Mouse (Mus musculus) limb, embryonic 11.5 days (tissue): ENCODE measurements around the gene Epn3. TPM values are rescaled to one million over a fixed set of nuclear protein-coding genes. Genes with fewer than 3 reads are reported as not detected.

Source experiments
- ATAC-seq: fragments of 200-750 bp; cut with Nextera tagmentation; 2 replicates; pipeline ENCODE4 v1.8.0; 2017; ENCODE audit warnings: low read depth; ENCODE audit not compliant: insufficient number of reproducible peaks, low FRiP score, low TSS enrichment
- DNase-seq: peaks from one replicate; pipeline ENCODE4 v3.0.0-alpha.2; 2015; ENCODE audit warnings: low spot score
- H3K27ac ChIP-seq: fragments of 300-500 bp; sonication (generic); replicated peaks from 2 replicates; pipeline ENCODE4 v1.5.1; 2014; ENCODE audit warnings: low read depth, mild to moderate bottlenecking, low read length
- H3K27me3 ChIP-seq: fragments of 300-500 bp; sonication (generic); 2 replicates; pipeline ENCODE4 v1.6.1; 2014; ENCODE audit warnings: mild to moderate bottlenecking, low read length, mixed read lengths; ENCODE audit not compliant: control insufficient read depth, insufficient read depth
- H3K36me3 ChIP-seq: fragments of 300-500 bp; sonication (generic); 2 replicates; pipeline ENCODE4 v1.6.1; 2014; ENCODE audit warnings: mild to moderate bottlenecking, low read length, moderate library complexity, mixed read lengths; ENCODE audit not compliant: control insufficient read depth, insufficient read depth
- H3K4me1 ChIP-seq: fragments of 300-500 bp; sonication (generic); 2 replicates; pipeline ENCODE4 v1.6.1; 2014; ENCODE audit warnings: low read length, mixed read lengths; ENCODE audit not compliant: control insufficient read depth, insufficient read depth
- H3K4me2 ChIP-seq: fragments of 300-500 bp; sonication (generic); 2 replicates; pipeline ENCODE4 v1.6.1; 2014; ENCODE audit warnings: low read depth, mild to moderate bottlenecking, moderate library complexity; ENCODE audit not compliant: severe bottlenecking
- H3K4me3 ChIP-seq: fragments of 300-500 bp; sonication (generic); 2 replicates; pipeline ENCODE4 v1.5.1; 2014; ENCODE audit warnings: low read depth, low read length
- H3K9ac ChIP-seq: fragments of 300-500 bp; sonication (generic); 2 replicates; pipeline ENCODE4 v1.6.1; 2014; ENCODE audit warnings: mild to moderate bottlenecking, low read length
- H3K9me3 ChIP-seq: fragments of 300-500 bp; sonication (generic); 2 replicates; pipeline ENCODE4 v1.6.1; 2016; ENCODE audit warnings: low read length; ENCODE audit not compliant: control insufficient read depth
- WGBS: fragments of 180-500 bp; shearing (Covaris S2); extraction: QIAGEN DNeasy Blood & Tissue Kit; methylation state at CpG from one replicate; pipeline ENCODE4 v1.1.7; 2014; 5-methylcytosine and 5-hydroxymethylcytosine counted together
- polyA plus RNA-seq: library from polyadenylated mRNA; unstranded; fragments of >200 nt; fragmentation: Nextera tagmentation; extraction: Ambion mirVana; gene quantifications from 2 replicates; pipeline ENCODE4 v1.2.1, GENCODE M21; 2014

The Epn3 gene
- polyA plus RNA-seq = 2.8 and 3.1 TPM in 2 replicates

GRCm38 (mm10) chr11:94499661-94500152 lies at the start of gene Epn3:
Gene Epn3, minus strand, starts transcription at chr11:94499974.
- peak within 1 kb of the TSS; percentile 71 for H3K4me2 ChIP-seq
- H3K4me1 ChIP-seq = peaks cover 28% of the 10 kb centered on the region
- no peaks in the 10 kb centered on the region for H3K27me3 ChIP-seq
- 0% methylated on average over 26 of the region's 26 CpGs for WGBS
- no peak within 1 kb of the TSS for H3K27ac ChIP-seq
- peak; percentile 77 for DNase-seq
- no peaks in the 10 kb centered on the region for H3K9me3 ChIP-seq
- peak within 1 kb of the TSS; percentile 31 for H3K4me3 ChIP-seq
- ATAC-seq = peak; percentile 46; the same call in 1 of the 2 replicates
- H3K9ac ChIP-seq = peak within 1 kb of the TSS; percentile 56
- H3K36me3 ChIP-seq = no peaks in the 10 kb centered on the region

GRCm38 (mm10) chr11:94548888-94549690 lies 49.3 kb upstream of the Epn3 start, which contains the start of gene Rsad1:
Gene Rsad1, minus strand, starts transcription at chr11:94549255.
- ATAC-seq (peak; percentile 67), DNase-seq (peak; percentile 97)
- Histone ChIP-seq H3K4me2 (peak within 1 kb of the TSS; percentile 87), H3K9me3 (no peaks in the 10 kb centered on the region), H3K4me3 (peak within 1 kb of the TSS; percentile 40), H3K27ac (no peak within 1 kb of the TSS; the same call in 1 of the 2 replicates), H3K36me3 (no peaks in the 10 kb centered on the region), H3K27me3 (no peaks in the 10 kb centered on the region), H3K4me1 (peaks cover 4% of the 10 kb centered on the region), H3K9ac (peak within 1 kb of the TSS; percentile 53)
- WGBS = 5% methylated on average over 48 of the region's 49 CpGs

GRCm38 (mm10) chr11:94548041-94548784 lies 48.4 kb upstream of the Epn3 start:
- 16% methylated on average over 24 of the region's 24 CpGs for WGBS
- Histone ChIP-seq H3K27ac (no peak overlapping the region), H3K9ac (peak overlapping the region; percentile 53; the same call in 1 of the 2 replicates), H3K27me3 (no peaks in the 10 kb centered on the region), H3K36me3 (no peaks in the 10 kb centered on the region), H3K4me3 (peak overlapping the region; percentile 40), H3K9me3 (no peaks in the 10 kb centered on the region), H3K4me1 (peaks cover 4% of the 10 kb centered on the region), H3K4me2 (peak overlapping the region; percentile 87)
- DNase-seq = peak; percentile 54
- ATAC-seq = no peak

- no peak for DNase-seq
- H3K9ac ChIP-seq = no peak overlapping the region
- H3K27me3 ChIP-seq = no peaks in the 10 kb centered on the region
- no peaks in the 10 kb centered on the region for H3K9me3 ChIP-seq
- 90% methylated on average over 6 of the region's 6 CpGs for WGBS
- no peak overlapping the region for H3K27ac ChIP-seq
- no peak overlapping the region for H3K4me3 ChIP-seq
- H3K4me2 ChIP-seq = no peak overlapping the region
- no peak for ATAC-seq
- peaks cover 4% of the 10 kb centered on the region for H3K4me1 ChIP-seq
- H3K36me3 ChIP-seq = 0 out of 2 replicates have a peak, but pooled peaks cover under 1% of the 10 kb centered on the region
These were observed 47.5 kb upstream of the Epn3 start for GRCm38 (mm10) chr11:94547271-94547670.

GRCm38 (mm10) chr11:94546381-94546780 lies 46.6 kb upstream of the Epn3 start:
- H3K9me3 ChIP-seq = no peaks in the 10 kb centered on the region
- no peak overlapping the region for H3K9ac ChIP-seq
- DNase-seq (no peak), ATAC-seq (no peak)
- H3K27ac ChIP-seq = no peak overlapping the region
- peaks cover 4% of the 10 kb centered on the region for H3K4me1 ChIP-seq
- H3K27me3 ChIP-seq = no peaks in the 10 kb centered on the region
- 0 out of 2 replicates have a peak, but pooled peaks cover 2% of the 10 kb centered on the region for H3K36me3 ChIP-seq
- WGBS = 93% methylated on average over 5 of the region's 5 CpGs
- no peak overlapping the region for H3K4me3 ChIP-seq
- no peak overlapping the region for H3K4me2 ChIP-seq

GRCm38 (mm10) chr11:94544422-94544821 lies 44.6 kb upstream of the Epn3 start:
- Histone ChIP-seq H3K36me3 (0 out of 2 replicates have a peak, but pooled peaks cover 2% of the 10 kb centered on the region), H3K4me1 (peaks cover 4% of the 10 kb centered on the region), H3K4me3 (no peak overlapping the region), H3K27ac (no peak overlapping the region), H3K9me3 (no peaks in the 10 kb centered on the region), H3K27me3 (no peaks in the 10 kb centered on the region), H3K4me2 (peak overlapping the region; percentile 2; the same call in 1 of the 2 replicates), H3K9ac (no peak overlapping the region)
- ATAC-seq = no peak
- peak; percentile 53 for DNase-seq
- 49% methylated on average over 18 of the region's 18 CpGs for WGBS

GRCm38 (mm10) chr11:94543932-94544331 lies 44.2 kb upstream of the Epn3 start:
- DNase-seq = peak; percentile 85
- Histone ChIP-seq H3K27me3 (no peaks in the 10 kb centered on the region), H3K36me3 (0 out of 2 replicates have a peak, but pooled peaks cover 2% of the 10 kb centered on the region), H3K4me1 (peaks cover 4% of the 10 kb centered on the region), H3K27ac (no peak overlapping the region), H3K4me2 (no peak overlapping the region; the same call in 1 of the 2 replicates), H3K4me3 (no peak overlapping the region), H3K9ac (no peak overlapping the region), H3K9me3 (no peaks in the 10 kb centered on the region)
- WGBS = 37% methylated on average over 9 of the region's 9 CpGs
- no peak for ATAC-seq

GRCm38 (mm10) chr11:94543344-94543743 lies 43.6 kb upstream of the Epn3 start:
- no peak overlapping the region for H3K4me3 ChIP-seq
- H3K27me3 ChIP-seq = no peaks in the 10 kb centered on the region
- no peak overlapping the region for H3K9ac ChIP-seq
- no peak for ATAC-seq
- no peak for DNase-seq
- WGBS = 89% methylated on average over 12 of the region's 12 CpGs
- no peak overlapping the region for H3K27ac ChIP-seq
- H3K4me2 ChIP-seq = no peak overlapping the region
- H3K4me1 ChIP-seq = peaks cover 3% of the 10 kb centered on the region
- H3K9me3 ChIP-seq = no peaks in the 10 kb centered on the region
- 0 out of 2 replicates have a peak, but pooled peaks cover 2% of the 10 kb centered on the region for H3K36me3 ChIP-seq
